Mouse (Mus musculus) Patski (cell line): ENCODE data around the gene Pitx2. TPM values are rescaled to one million over a fixed set of nuclear protein-coding genes. Genes with fewer than 3 reads are reported as not detected.

Experiments used
- ATAC-seq: fragments of 100-300 bp; one replicate; pipeline ENCODE4 v1.8.0; 2021
- CTCF ChIA-PET: fragments of 350-600 bp; sonication (Branson Sonifier 250); formaldehyde crosslinking; loops from one replicate; lab custom pipeline; 2022; ENCODE audit warnings: inconsistent platforms; lab: Charles Lee
- POLR2A ChIA-PET: fragments of 350-600 bp; sonication (Branson Sonifier 250); formaldehyde crosslinking; loops from one replicate; lab custom pipeline; 2022; ENCODE audit warnings: antibody characterized with exemption, inconsistent platforms; lab: Charles Lee
- DNase-seq: peaks from one replicate; pipeline ENCODE4 v3.0.0-alpha.2; 2011; ENCODE audit warnings: low read depth, low spot score
- H3K27me3 ChIP-seq: fragments of 371-371 bp; one replicate; pipeline ENCODE4 v1.5.1; 2021
- CTCF ChIP-seq: fragments of 100-300 bp; IDR thresholded peaks from one replicate; pipeline ENCODE4 v1.5.1; 2021
- in situ Hi-C: fragments of 300-500 bp; cut with MboI; formaldehyde crosslinking; loops from 3 replicates; pipeline ENCODE4 v1.11.1; 2018; ENCODE audit warnings: low pct_unique_long_range_greater_than_20kb, mixed read lengths
- polyA plus RNA-seq: library from polyadenylated mRNA; unstranded; gene quantifications from one replicate; pipeline ENCODE4 v1.2.3, GENCODE M21; 2021

The Pitx2 gene
- polyA plus RNA-seq, 1 experiment from 2014 or later: 199 TPM

- in situ Hi-C loops: loop anchor here (25.0 kb wide), 1 partner anchor 1377 kb away; the partner anchor contains the start of gene Ap1ar
- POLR2A ChIA-PET: interaction anchor here (0.9 to 23.8 kb wide), 6 partner anchors 5 to 870 kb away, joined by 4 to 623 read pairs (median 6); partner anchors contain the start of gene Pitx2
- TF ChIP-seq CTCF: no peak
- ATAC-seq (peak; percentile 1), DNase-seq (no peak)
- CTCF ChIA-PET: interaction anchor here (0.8 to 17.4 kb wide), 3 partner anchors 5 to 823 kb away, joined by 3 to 345 read pairs (median 345); partner anchors contain the start of gene Pitx2
- no peaks in the 10 kb centered on the region for H3K27me3 ChIP-seq
Observed at GRCm38 (mm10) chr3:129214146-129214665, 14.5 kb downstream of the Pitx2 start.

DNA sequence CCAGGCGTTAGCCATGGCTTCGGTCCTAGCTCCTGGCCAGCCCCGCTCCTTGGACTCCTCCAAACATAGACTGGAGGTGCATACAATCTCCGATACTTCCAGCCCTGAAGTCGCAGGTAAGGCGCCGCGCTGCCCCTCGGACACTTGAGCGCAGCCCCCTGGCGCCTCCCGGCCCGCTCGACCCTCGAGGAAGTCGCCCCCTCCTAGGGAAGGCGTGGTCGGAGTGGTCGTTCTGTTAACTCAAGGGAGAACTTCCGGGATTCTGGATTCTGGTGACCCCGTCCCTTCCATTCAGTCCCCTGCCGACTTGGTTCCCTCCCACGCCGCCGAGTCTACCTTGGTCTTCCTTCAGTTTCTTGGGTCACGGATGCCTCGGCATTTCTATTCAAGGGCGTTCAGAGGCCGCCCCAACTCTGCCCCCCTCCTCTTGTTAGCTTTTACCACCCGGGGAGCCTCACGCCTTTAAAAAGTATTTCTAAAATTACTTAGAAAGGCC, 15.0 kb downstream of the Pitx2 start:
- no peaks in the 10 kb centered on the region for H3K27me3 ChIP-seq
- no peak for ATAC-seq

DNA sequence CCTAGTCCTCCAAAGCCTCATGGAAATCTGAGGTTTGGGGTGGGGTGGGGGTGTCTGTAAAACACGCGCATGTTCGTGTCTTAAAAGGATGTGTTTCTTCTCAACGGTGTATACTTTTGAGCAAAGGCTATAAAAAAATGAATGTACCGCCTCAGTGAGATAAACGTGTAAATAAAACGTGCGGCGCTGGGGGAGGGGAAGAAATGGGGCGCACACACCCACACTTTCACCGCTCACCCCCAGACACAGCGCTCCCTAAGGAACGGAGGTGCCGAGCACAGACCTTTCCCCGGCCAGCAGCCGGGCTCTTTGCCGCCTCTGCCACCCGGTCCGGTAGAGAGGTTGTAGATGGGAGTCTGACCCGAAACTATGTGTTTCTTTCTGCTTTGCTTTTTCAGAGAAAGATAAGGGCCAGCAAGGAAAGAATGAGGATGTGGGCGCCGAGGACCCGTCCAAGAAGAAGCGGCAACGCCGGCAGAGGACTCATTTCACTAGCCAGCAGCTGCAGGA, 15.6 kb downstream of the Pitx2 start:
- H3K27me3 ChIP-seq: no peaks in the 10 kb centered on the region
- DNase-seq (peak; percentile 38), ATAC-seq (no peak)
- CTCF ChIA-PET: interaction anchor here (17.1 to 17.4 kb wide), 2 partner anchors 4 to 8 kb away, joined by 345 read pairs; partner anchors contain the start of gene Pitx2
- no peak for TF ChIP-seq CTCF
- in situ Hi-C loops: loop anchor here (25.0 kb wide), 1 partner anchor 1378 kb away; the partner anchor contains the start of gene Ap1ar
- POLR2A ChIA-PET: interaction anchor here (1.5 to 23.8 kb wide), 4 partner anchors 4 to 19 kb away, joined by 5 to 623 read pairs (median 314); partner anchors contain the start of gene Pitx2

More for the DNA sequence above, 15.0 kb downstream of the Pitx2 start:
- ChIA-PET CTCF (interaction anchor here (0.8 to 17.4 kb wide), 3 partner anchors 5 to 824 kb away, joined by 3 to 345 read pairs (median 345); partner anchors contain the start of gene Pitx2), POLR2A (interaction anchor here (0.9 to 23.8 kb wide), 6 partner anchors 5 to 870 kb away, joined by 4 to 623 read pairs (median 6); partner anchors contain the start of gene Pitx2)
- no peak for DNase-seq
- in situ Hi-C loops: loop anchor here (25.0 kb wide), 1 partner anchor 1377 kb away; the partner anchor contains the start of gene Ap1ar
- no peak for TF ChIP-seq CTCF

DNA sequence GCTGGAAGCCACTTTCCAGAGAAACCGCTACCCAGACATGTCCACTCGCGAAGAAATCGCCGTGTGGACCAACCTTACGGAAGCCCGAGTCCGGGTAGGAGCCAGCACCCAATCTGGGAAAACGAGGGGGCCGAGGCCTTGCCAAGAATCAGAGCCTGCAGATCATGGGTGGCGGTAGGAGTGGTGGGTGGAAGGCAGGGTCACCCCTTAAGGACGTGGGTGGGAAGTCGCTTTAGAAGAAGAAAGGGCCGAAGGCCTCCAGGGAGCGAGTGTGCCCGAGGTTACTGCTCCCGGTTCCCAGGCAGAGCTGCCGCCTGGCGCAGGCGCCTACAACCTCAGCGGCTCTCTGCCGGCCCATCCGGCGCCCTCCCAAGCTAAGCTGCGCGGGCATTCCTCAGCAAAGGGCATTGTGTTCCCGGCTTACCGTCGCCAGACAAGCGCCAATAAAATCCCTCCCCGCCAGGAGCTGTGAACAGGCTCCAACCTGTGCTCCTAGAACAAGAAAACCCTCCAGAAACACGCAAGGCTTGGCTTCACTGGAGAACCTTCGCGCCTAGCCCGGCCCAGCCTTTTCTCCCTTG, 16.2 kb downstream of the Pitx2 start:
- POLR2A ChIA-PET: interaction anchor here (1.4 to 23.8 kb wide), 4 partner anchors 3 to 867 kb away, joined by 3 to 623 read pairs (median 315); partner anchors contain the start of gene Pitx2
- peak; percentile 43 for DNase-seq
- no peak for TF ChIP-seq CTCF
- ATAC-seq: no peak
- in situ Hi-C loops: loop anchor here (25.0 kb wide), 1 partner anchor 1379 kb away; the partner anchor contains the start of gene Ap1ar
- H3K27me3 ChIP-seq: no peaks in the 10 kb centered on the region
- CTCF ChIA-PET: interaction anchor here (0.6 to 17.4 kb wide), 4 partner anchors 9 to 873 kb away, joined by 3 to 345 read pairs (median 5); partner anchors contain the start of gene Pitx2

DNA sequence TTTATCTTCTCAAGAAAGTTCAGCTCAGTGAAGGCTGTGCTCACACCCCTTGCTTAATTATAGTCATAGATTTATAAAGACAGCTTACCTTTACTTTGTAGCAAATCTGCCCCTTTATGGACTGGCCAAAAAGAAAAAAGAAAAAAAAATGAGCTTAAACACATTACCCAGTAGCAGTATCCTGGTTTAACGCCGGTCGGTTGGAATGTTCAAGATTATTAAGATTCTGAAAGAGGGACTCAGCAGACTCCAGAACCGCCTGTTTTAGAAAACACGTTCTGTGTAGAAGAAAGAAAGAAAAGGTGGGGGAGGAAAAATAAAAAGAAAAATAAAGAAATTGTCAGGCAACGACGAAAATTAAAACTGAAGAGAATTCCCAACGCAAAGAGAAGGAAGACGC, 16.8 kb downstream of the Pitx2 start:
- POLR2A ChIA-PET: interaction anchor here (1.4 to 23.8 kb wide), 4 partner anchors 3 to 868 kb away, joined by 3 to 623 read pairs (median 315); partner anchors contain the start of gene Pitx2
- no peak for ATAC-seq
- H3K27me3 ChIP-seq: no peaks in the 10 kb centered on the region
- DNase-seq: no peak
- CTCF ChIA-PET: interaction anchor here (0.6 to 17.4 kb wide), 6 partner anchors 10 to 874 kb away, joined by 3 to 345 read pairs (median 4); partner anchors contain the start of gene Pitx2
- in situ Hi-C loops: loop anchor here (25.0 kb wide), 1 partner anchor 1379 kb away; the partner anchor contains the start of gene Ap1ar
- no peak for TF ChIP-seq CTCF

DNA sequence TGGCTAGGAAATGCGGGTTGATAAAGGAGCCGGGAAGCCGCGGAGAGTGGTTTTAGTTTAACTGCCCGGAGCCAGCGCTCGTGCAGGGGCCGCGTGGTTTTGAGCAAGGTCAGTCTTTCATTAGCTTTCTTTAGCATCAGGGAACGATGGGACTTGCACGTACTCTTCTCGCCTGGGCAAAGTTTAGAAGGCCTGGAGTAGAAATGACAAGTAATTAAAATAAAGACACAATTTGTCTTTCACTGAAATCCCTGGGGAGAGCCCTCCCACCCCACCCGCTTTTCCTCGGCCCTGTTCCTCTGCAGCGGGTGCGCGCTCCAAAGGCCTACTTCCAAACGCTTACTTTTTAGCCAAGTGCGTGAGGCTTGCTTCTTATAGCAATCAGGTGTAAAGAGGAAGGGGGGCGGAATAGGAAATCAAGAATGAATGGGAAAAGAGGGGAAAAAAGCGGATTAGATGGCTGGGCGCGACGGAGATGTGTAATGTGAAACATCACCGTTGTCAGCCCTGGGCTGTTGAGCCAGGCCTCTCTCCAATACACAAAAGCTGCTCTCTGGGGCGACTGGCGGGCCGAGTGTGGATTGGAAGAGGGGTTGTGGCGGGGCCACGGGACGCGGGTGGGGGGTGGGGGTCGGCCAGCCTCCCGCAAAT, 17.4 kb downstream of the Pitx2 start:
- ChIA-PET CTCF (interaction anchor here (1.1 to 17.4 kb wide), 5 partner anchors 10 to 873 kb away, joined by 3 to 345 read pairs (median 4); partner anchors contain the start of gene Pitx2), POLR2A (interaction anchor here (1.2 to 23.8 kb wide), 6 partner anchors 2 to 868 kb away, joined by 3 to 623 read pairs (median 5); partner anchors contain the start of gene Pitx2)
- no peaks in the 10 kb centered on the region for H3K27me3 ChIP-seq
- in situ Hi-C loops: loop anchor here (25.0 kb wide), 1 partner anchor 1380 kb away; the partner anchor contains the start of gene Ap1ar
- no peak for ATAC-seq
- TF ChIP-seq CTCF: no peak
- peak; percentile 47 for DNase-seq

- H3K27me3 ChIP-seq: no peaks in the 10 kb centered on the region
- POLR2A ChIA-PET: interaction anchor here (0.8 to 23.8 kb wide), 7 partner anchors 1 to 762 kb away, joined by 3 to 623 read pairs (median 3); partner anchors contain the start of gene Pitx2
- ATAC-seq (no peak), DNase-seq (peak; percentile 58)
- no peak for TF ChIP-seq CTCF
- in situ Hi-C loops: loop anchor here (25.0 kb wide), 1 partner anchor 1381 kb away; the partner anchor contains the start of gene Ap1ar
- CTCF ChIA-PET: interaction anchor here (1.0 to 17.4 kb wide), 3 partner anchors 11 to 881 kb away, joined by 3 to 345 read pairs (median 5); partner anchors contain the start of gene Pitx2
Observed at GRCm38 (mm10) chr3:129217862-129218370, 18.2 kb downstream of the Pitx2 start.

GRCm38 (mm10) chr3:129218371-129218921, 18.8 kb downstream of the Pitx2 start:
- POLR2A ChIA-PET: interaction anchor here (0.8 to 23.8 kb wide), 6 partner anchors 1 to 761 kb away, joined by 3 to 623 read pairs (median 4); partner anchors contain the start of gene Pitx2
- DNase-seq (peak; percentile 56), ATAC-seq (no peak)
- in situ Hi-C loops: loop anchor here (25.0 kb wide), 1 partner anchor 1381 kb away; the partner anchor contains the start of gene Ap1ar
- CTCF ChIA-PET: interaction anchor here (1.0 to 17.4 kb wide), 3 partner anchors 11 to 881 kb away, joined by 3 to 345 read pairs (median 5); partner anchors contain the start of gene Pitx2
- TF ChIP-seq CTCF: no peak
- no peaks in the 10 kb centered on the region for H3K27me3 ChIP-seq
